Mouse (Mus musculus) megakaryocyte progenitor cell, adult 5-6 weeks (primary cell): ENCODE results near the gene Col7a1. TPM values are rescaled to one million over a fixed set of nuclear protein-coding genes. Genes with fewer than 3 reads are reported as not detected.

ENCODE experiments used
- ATAC-seq: replicated peaks from 2 replicates; pipeline ENCODE4 v1.8.0; 2016; ENCODE audit warnings: mild to moderate bottlenecking, moderate TSS enrichment, inconsistent platforms; ENCODE audit not compliant: poor library complexity
- total RNA-seq, 2 experiments: library from RNA; stranded (forward) in 1 of 2; stranded (reverse) in 1 of 2; fragments of 157-497, 149-512 nt in 1 of 2; fragments of 200-1000 nt in 1 of 2; gene quantifications; 2 replicates each; pipeline versions ENCODE4 v1.2.3 to v1.2.4; 2015 to 2017

The Col7a1 gene
- total RNA-seq, 2 experiments from 2014 or later, result 0.02 to 0.12 TPM

GRCm38 (mm10) chr9:108983209-108983608 lies 29.8 kb downstream of the Col7a1 start:
- ATAC-seq, result peak; percentile 38; the same call in 1 of the 2 replicates

- ATAC-seq, result no peak
Observed at GRCm38 (mm10) chr9:108985710-108986109, 32.3 kb downstream of the Col7a1 start, which contains the start of gene Ucn2. Gene Ucn2 (plus strand): TSS chr9:108986010.

GRCm38 (mm10) chr9:108987704-108988350 lies 34.4 kb downstream of the Col7a1 start:
- no peak for ATAC-seq

- no peak for ATAC-seq
Observed at GRCm38 (mm10) chr9:108989802-108990461, 36.5 kb downstream of the Col7a1 start.

- ATAC-seq, result no peak
Observed at GRCm38 (mm10) chr9:108990462-108990820, 37.1 kb downstream of the Col7a1 start.

- peak; percentile 81 for ATAC-seq
Observed at GRCm38 (mm10) chr9:108991428-108992084, 38.2 kb downstream of the Col7a1 start, which contains the start of gene Pfkfb4. Gene Pfkfb4 (plus strand): TSS chr9:108991778.

- no peak for ATAC-seq
Observed at GRCm38 (mm10) chr9:108992085-108992469, 38.7 kb downstream of the Col7a1 start.

- ATAC-seq, result no peak
Observed at GRCm38 (mm10) chr9:108992620-108993361, 39.4 kb downstream of the Col7a1 start.

DNA sequence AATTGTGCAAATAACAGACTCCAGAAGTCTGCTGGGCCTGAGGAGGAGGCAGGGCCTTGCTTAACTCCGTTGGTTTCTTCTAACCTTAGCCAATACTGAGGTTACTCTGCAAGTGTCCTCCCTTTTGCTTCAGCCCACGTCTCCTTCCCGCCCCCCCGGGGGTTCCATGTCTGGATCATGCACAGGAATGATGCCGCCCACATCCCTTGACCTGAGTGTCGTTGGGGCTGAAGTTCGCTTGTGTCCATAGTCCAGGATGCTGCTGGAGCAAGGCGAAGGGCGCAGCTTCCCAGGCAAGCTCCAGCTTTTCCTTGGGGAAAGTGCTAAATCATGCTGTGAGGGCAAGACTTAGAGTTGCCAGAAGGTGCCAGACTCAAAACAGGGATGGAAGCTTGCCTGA lies 43.0 kb downstream of the Col7a1 start:
- ATAC-seq, result peak; percentile 7

- no peak for ATAC-seq
Observed at GRCm38 (mm10) chr9:108998287-108999166, 45.1 kb downstream of the Col7a1 start.

DNA sequence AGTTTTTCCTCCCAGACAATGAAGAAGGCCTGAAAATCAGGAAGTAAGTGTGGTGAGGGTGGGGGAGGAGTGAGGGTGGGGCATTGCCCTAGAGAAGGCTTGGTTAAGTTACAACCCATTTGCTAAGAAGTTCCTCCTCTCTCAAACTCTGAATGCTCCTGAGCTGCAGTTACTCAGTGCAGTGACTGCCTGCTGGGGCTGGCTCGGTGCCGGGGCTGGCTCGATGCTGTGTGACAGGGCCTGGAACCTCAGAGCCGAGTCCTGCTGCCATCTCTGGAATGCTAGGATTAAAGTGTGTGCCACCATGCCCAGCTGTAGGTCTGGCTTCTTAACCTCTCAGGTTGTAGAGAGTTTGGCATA lies 45.8 kb downstream of the Col7a1 start:
- ATAC-seq, result peak; percentile 49

DNA sequence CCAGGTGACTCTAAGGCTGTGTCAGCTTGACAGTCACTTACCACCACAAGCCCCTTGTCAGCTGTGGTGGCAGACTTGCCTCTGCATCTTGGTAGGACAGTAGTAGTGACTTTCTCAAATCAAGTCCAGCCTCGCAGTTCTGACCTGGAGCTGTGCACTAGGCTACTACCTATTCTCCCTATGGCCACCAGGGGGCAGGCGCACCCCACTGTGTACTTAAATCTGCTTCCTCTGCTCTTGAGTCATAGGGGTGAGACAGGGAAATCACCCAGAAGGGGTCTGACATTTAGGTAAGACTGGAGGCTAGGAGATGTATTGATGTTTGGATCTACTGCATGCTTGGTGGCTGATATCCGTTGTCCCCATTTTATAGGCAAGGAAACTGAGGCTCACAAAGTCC lies 47.3 kb downstream of the Col7a1 start:
- ATAC-seq, result peak; percentile 79

DNA sequence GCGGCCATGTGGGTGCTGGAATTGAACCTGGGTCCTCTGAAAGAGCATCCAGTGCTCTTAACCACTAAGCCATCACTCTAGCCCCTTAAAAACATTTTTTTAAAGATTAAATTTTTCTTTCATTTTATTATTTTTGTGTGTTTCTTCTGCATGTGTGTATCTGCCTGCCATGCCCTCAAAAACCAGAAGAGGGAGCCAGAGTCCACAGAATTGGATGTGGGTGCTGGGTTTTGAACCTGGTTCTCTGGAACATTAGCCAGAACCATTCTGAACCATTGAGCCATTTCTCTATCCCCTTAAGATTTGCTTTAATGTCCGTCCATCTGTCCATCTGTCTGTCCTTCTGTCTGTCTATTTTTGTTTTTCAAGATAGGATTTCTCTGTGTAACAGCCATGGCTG lies 49.8 kb downstream of the Col7a1 start:
- ATAC-seq, result peak; percentile 68

GRCm38 (mm10) chr9:109007025-109007780 lies 53.8 kb downstream of the Col7a1 start:
- ATAC-seq, result no peak

DNA sequence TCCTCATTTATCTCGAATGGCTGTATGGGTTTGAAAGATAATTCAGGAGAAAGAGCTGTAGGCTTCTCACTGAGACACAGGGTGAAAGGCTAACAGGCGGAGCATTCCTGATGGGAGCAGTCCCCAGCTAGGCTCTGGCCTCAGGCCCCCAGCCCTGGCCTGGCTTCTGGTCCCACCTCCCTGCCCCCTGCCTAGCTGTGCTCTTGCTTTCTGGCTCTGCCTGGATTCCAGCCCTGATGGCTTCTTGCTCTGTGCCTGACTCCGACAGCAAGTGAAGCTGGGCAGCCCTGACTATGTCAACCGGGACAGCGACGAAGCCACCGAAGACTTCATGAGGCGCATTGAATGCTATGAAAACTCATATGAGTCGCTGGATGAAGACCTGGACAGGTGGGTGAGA lies 54.7 kb downstream of the Col7a1 start:
- ATAC-seq, result no peak

- no peak for ATAC-seq
Observed at GRCm38 (mm10) chr9:109008994-109009635, 55.7 kb downstream of the Col7a1 start.

- peak; percentile 94 for ATAC-seq
Observed at GRCm38 (mm10) chr9:109009636-109010315, 56.4 kb downstream of the Col7a1 start.

GRCm38 (mm10) chr9:109010316-109010690 lies 56.9 kb downstream of the Col7a1 start:
- peak; percentile 16 for ATAC-seq

DNA sequence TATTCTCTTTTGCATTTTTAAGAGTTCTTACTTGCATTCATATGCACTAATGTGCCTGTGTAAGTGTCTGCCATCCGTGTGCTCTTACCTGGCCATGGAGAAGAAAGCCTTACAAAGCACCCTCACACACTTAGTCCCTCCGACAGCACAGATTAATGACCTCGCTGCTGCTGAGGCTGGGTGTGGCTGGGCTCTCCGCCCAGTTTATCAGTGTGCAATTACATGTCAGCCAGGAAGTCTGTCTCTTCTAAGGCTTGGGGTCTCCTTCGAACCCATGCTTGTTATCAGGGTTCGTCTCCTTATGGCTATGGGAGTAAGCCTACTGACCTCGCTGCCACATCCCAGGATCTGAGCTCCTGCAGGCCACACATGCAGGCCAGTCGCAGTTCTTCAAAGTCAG lies 62.0 kb downstream of the Col7a1 start:
- ATAC-seq, result peak; percentile 54
